Mouse (Mus musculus) heart, postnatal 14 days (tissue): ENCODE data around the gene Morf4l2. TPM values are rescaled to one million over a fixed set of nuclear protein-coding genes. Genes with fewer than 3 reads are reported as not detected.
A peak's percentile ranks its signal among the peaks of the same experiment; 100 is the strongest.
"Not testable (repeated sequence)": the region's sequence is repeated elsewhere in the genome, so short reads cannot be mapped to it uniquely, and the experiment has no call there.

Source experiments
- DNase-seq, 2 experiments: peaks; one replicate each; pipeline ENCODE4 v3.0.0; 2021 to 2022
- intact Hi-C: fragments of 180-260 bp; cut with DNase I; formaldehyde crosslinking; loops from one replicate; pipeline ENCODE4 v1.15.1; 2025
- long read RNA-seq, 2 experiments: library from polyadenylated mRNA; stranded (forward); transcript quantifications; one replicate each; pipeline ENCODE4 v2.0.0; 2021
- total RNA-seq, 2 experiments: library from RNA; stranded (reverse); gene quantifications; 2 replicates each; pipeline ENCODE4 v1.2.3; 2021

The Morf4l2 gene
- 100 to 1,000 TPM in 1 of 2 experiments, 10 to 100 TPM in 1; 98.8 to 113 TPM for total RNA-seq
- long read RNA-seq, experiment 1, transcript Morf4l2-202 (4 exons, 1,859 nt) = major isoform, 125 of 141 reads
- long read RNA-seq, experiment 1, transcript Morf4l2-215 (3 exons, 1,782 nt) = minor isoform, 8 of 141 reads
- long read RNA-seq, experiment 1, partial matches to known transcripts = 0 of 141 reads
- long read RNA-seq, experiment 1, other reads (novel, unspliced or antisense) = 3 of 141 reads
- long read RNA-seq, experiment 2, transcript Morf4l2-215 (3 exons, 1,782 nt) = minor isoform, 11 of 84 reads
- long read RNA-seq, experiment 2, transcript Morf4l2-202 (4 exons, 1,859 nt) = major isoform, 69 of 84 reads
- long read RNA-seq, experiment 2, partial matches to known transcripts = 0 of 84 reads
- long read RNA-seq, experiment 2, other reads (novel, unspliced or antisense) = 2 of 84 reads

DNA sequence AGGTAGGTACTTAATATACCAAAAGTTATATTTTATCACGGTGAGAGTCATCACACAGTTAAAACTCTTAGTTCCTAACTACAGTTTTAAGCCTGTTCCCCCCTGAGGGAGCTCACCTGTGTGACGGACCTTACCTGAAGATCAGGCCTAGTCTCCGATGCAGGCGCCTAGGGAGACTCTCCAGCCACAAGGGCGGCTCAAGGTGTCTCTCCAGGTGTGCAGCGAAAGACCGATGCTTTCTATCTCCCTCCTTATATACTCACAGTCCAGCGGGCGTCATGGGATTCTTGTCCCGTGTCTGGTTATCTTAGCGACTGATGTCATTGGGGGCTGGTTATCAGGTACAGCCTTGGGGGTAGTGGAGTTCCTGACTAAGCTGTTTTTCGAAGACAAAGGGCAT, at the start of gene Morf4l2:
TSS of gene Morf4l2 (minus strand) at position 232 of the 400 bp plus-strand sequence.
- DNase-seq = no peak
- intact Hi-C loops = loop anchor here (2.0 to 5.0 kb wide), 2 partner anchors 79 to 275 kb away; partner anchors contain the start of gene Plp1

DNA sequence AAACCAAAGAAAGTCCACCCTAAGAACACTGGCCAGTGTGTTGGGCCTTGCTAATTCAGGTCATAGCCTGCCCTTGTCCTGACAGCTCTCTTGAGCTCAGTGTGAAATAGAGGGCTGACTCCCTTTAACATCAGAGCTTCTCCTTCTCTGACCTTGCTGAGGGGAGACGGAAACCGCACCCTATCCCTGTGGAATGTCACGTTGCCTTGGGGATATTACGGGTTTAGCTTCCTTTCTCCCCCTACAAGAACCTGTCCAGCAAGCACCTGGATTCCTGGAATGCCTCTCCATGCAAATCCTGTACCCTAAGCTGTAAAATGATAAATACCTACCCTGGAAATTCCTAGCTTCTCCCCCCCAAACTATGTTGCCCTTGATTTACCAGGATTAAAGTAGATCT, 46.0 kb upstream of the Morf4l2 start:
- intact Hi-C loops = no loop called here
- DNase-seq = no peak

- intact Hi-C loops = no loop called here
- DNase-seq = no peak
Observed at GRCm38 (mm10) chrX:136780041-136780440, 36.6 kb upstream of the Morf4l2 start, which contains the start of gene Glra4. Gene Glra4 (minus strand): TSS chrX:136780141.

DNA sequence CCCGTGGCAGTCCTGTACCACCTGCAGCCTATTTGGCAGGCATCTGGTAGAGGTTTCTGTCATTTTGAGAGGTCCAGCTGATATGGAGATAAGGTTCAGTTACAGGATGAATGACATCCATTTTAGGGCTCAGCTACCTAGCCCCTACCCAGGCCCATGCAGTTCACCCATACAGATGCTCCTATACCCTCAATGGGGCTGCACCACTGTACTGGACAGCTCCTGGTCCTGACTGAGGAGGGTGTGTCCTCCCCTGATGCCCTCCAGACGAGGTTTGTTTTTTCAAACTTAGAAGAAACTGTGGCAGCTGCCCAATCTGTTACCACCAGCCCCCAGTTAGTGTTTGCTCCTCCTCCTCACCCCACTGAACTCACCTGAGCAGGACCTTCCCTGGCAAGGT, 35.8 kb upstream of the Morf4l2 start:
- DNase-seq = no peak
- intact Hi-C loops = no loop called here

GRCm38 (mm10) chrX:136778046-136778445, 34.6 kb upstream of the Morf4l2 start:
- intact Hi-C loops = no loop called here
- DNase-seq = no peak

DNA sequence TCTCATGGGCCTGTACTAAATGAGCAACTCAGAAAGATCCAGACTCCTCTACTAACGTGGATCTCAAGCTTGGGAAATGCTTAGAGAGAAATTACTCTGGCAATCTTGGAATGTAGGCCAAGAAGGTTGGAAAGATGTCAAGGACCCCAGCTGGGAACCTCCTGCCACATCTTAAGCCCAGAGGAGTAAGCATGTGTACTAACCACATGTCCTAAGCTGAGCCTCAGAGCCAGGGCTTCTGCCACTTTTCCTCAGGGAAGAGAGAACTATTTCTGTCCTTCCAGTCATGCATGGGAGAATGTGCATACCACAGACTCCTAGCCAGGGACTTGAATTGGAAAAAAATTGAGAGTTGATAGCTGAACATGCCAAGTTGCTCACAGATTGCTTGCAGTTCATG, 29.5 kb upstream of the Morf4l2 start:
- intact Hi-C loops = no loop called here
- DNase-seq = peak; percentile 12 to 36

DNA sequence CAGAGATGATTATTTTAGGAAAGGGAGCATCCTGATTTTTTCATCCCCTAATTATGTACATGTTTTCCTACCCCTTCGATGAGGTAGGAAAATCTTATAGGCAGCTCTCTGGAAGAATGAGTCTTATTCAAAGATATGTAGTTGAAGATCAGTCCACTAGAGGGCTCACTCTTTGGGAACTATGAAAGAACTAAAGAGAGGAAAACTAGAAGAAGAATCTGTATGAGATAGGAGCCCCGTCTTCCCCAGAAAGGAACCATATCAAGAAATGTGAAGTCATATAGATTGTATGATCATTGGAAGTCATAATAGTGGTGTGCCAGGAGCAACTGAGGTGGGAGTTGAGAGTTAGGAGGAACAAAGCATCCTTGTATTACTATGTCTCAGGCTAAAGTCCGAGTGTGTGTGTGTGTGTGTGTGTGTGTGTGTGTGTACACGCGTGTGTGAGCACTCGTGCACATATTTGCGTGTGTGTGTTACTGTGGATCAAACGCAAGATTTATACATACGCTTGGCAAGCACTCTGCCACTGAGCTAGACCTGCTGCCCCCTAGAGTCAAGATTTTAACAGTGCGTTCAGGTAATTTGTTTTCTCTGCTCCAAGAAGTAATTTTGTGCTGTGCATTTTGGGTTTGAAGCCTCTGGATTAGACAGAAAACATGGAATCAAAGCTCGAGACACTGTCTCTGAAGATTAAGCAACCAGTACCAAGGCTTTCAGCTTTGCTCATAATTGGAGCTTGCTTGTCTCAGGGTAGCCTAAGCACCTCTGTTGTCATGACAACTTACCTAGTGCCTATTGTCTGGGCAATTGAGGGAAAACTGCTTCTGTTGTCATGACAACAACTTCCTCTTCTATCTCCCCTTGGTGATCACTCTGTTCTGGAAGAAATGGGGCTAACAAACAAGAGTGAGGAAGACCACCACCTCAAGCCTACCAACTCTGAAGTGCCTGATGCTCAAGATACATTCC, 17.9 kb upstream of the Morf4l2 start:
- intact Hi-C loops = loop anchor here (1.0 kb wide), 1 partner anchor 59 kb away; no protein-coding TSS in a partner anchor
- no peak for DNase-seq

DNA sequence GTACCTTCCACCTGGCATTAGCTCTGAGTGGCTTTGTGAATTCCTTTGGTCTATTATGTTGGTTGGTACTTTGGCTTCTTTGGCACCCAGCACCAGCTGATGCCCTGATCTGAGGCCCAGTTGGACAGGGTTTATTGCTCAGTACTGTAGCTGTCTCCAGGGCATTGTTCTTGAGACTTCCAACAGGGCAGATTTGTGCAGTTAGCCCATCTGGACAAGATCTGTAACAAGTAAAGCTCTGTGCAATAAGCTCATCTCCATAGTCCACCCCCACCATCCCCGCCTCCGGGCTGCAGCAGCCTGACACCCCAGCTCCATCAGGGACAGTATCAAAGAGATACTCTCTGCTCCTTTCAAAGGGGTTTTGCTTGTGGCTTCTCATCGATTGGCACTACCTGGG, 12.0 kb upstream of the Morf4l2 start:
- DNase-seq = no peak
- intact Hi-C loops = no loop called here

DNA sequence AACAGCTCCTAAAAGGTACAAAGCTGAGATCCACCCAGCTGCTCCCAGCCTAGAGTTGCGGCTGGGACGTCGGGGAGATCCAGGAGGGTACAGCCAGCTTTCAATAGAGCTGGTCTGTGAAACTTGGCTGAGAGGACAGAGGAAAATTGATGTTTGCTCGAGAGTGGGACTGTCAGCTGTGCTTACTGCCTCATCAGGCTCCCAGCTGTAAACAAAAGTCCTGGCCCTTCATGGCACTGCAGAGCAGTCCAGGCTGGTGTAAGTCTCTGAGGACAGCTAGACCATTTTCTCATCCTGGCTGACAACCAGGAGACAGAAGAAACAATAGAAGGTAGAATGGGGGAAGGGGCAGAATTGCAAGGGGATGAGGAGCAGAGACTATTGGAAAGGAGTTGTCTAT, 5.8 kb upstream of the Morf4l2 start:
- DNase-seq = no peak
- intact Hi-C loops = no loop called here

DNA sequence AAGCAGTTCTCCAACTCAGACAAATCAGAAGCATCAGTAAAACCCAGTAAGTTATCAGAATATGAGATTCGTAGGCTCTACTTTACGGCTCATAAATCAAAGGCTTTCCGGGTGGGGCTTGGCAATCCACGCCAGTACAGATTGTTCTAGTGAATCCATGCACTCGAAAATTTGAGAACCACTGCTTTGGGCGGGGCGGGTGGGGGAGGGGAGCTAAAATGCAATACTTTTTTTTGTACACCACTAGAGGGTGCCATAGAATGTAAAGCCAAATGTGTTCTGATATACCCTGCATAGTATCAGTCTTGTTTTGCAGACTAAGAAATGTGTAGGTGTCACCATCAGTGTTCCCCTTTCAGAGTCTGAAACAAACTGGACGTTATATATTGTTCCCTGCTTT, 1.2 kb upstream of the Morf4l2 start:
- intact Hi-C loops = loop anchor here (5.0 kb wide), 1 partner anchor 78 kb away; the partner anchor contains the start of gene Plp1
- DNase-seq = no peak

- intact Hi-C loops = loop anchor here (2.0 to 5.0 kb wide), 2 partner anchors 80 to 276 kb away; partner anchors contain the start of gene Plp1
- peak; percentile 43 to 61 for DNase-seq
Observed at GRCm38 (mm10) chrX:136742661-136743103, 808 bp downstream of the Morf4l2 start.

GRCm38 (mm10) chrX:136742241-136742640, 1.2 kb downstream of the Morf4l2 start:
- intact Hi-C loops = loop anchor here (2.0 to 5.0 kb wide), 2 partner anchors 80 to 277 kb away; partner anchors contain the start of gene Plp1
- DNase-seq = peak in 1 of 2 experiments; percentile 2

- peak; percentile 85 to 86 for DNase-seq
- intact Hi-C loops = loop anchor here (2.0 to 5.0 kb wide), 2 partner anchors 81 to 277 kb away; partner anchors contain the start of gene Plp1
Observed at GRCm38 (mm10) chrX:136741651-136742201, 1.8 kb downstream of the Morf4l2 start.

GRCm38 (mm10) chrX:136740791-136741650, 2.5 kb downstream of the Morf4l2 start:
- DNase-seq = peak; percentile 86 to 87
- intact Hi-C loops = loop anchor here (5.0 kb wide), 1 partner anchor 81 kb away; the partner anchor contains the start of gene Plp1

DNA sequence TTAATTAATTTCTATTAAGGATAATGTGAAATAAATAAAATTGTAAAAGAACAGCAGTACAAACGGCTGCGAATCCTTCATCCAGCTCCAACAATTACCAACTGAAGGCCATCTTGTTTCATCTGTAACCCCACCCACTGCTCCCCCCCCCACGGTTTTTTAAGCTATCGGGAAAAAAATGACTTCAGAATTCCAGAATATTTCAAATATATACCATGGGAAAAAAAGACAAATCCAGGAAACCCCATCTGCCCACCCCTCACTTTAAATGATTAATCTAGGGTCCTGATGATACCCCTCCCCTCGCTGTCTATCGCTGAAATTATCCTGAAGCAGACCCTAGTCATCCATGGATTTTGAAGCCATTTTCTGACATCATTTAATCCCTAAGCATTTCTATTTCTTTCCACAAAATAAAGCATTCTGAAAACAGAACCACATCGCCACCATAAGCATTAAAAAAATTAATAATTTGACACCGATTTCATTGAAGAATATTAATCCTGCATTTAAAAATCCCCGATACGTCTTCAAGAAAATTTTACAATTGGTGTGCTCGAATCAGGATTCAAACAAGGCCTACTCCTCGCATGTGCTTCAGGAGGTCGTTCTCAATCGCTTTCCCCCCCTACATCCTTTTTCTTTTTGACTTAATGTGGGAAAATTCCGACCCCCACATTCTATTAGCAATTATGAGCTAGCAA, 3.3 kb downstream of the Morf4l2 start:
- no peak for DNase-seq
- intact Hi-C loops = loop anchor here (5.0 kb wide), 1 partner anchor 82 kb away; the partner anchor contains the start of gene Plp1

GRCm38 (mm10) chrX:136732016-136732415, 11.5 kb downstream of the Morf4l2 start:
- intact Hi-C loops = no loop called here

GRCm38 (mm10) chrX:136714742-136715474, 28.6 kb downstream of the Morf4l2 start:
- intact Hi-C loops, DNase-seq: not testable (repeated sequence)

More at GRCm38 (mm10) chrX:136732016-136732415, 11.5 kb downstream of the Morf4l2 start:
- no peak for DNase-seq

GRCm38 (mm10) chrX:136708782-136709181, 34.7 kb downstream of the Morf4l2 start:
- intact Hi-C loops = no loop called here

More at GRCm38 (mm10) chrX:136708782-136709181, 34.7 kb downstream of the Morf4l2 start:
- peak in 1 of 2 experiments; percentile 6 for DNase-seq
